Mouse (Mus musculus): ENCODE measurements at regions not wholly inside any gene's neighbourhood (a gene's known extent, or its start where the extent isn't known, plus 50 kb on each side); places are given as distances from the start of the nearest gene placed in this dataset.

DNA sequence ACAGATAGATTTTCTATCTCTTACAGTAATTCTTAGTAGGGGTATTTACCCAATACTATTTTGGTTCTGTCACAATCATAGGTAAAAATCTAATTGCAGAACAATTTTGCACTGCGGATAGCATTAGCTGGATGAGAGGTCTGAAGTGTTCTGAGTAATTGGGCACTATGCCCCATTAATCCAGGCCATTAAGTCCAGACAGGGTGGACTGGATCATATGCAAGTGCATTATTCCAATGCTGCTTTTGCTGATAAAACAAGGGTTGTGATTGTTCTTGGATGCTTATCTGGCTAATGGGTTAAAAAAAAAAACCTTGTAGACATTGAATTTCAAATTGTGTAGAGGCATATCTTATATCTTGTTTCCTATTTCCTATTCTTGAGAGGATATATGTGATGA, 1732.6 kb upstream of the Gm6569 start:
- no peak for DNase-seq (ENCODE audit: low read depth, low spot score)

DNA sequence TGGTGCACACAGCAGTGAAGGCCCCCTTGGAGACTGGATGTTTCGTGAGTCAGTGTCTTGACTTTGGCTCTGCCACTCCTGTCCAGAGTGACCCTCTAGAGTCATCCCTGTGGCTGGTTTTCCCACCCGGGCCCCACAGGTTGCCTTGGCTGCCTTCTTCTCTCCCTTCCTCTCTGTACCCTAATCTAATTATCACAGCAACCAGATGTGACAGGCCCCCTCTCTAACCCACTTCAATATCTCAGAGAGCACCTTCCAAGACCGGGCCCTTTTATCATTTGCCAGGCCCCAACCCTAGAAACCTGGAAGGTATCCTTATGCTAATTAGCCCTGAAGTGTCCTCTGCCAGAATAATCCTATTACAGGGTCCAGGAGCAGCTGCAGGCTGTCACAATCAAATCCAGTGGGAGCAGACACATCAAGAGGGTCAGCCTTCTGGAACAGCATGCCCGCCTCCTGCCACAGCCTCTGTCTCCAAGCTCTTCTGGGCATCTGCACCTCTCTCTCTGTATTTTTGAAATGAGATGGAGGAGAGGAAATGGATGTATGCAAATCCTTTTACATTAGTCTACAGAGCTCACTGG, 1728.4 kb upstream of the Gm6569 start:
- DNase-seq (ENCODE audit: low read depth, low spot score), result no peak

DNA sequence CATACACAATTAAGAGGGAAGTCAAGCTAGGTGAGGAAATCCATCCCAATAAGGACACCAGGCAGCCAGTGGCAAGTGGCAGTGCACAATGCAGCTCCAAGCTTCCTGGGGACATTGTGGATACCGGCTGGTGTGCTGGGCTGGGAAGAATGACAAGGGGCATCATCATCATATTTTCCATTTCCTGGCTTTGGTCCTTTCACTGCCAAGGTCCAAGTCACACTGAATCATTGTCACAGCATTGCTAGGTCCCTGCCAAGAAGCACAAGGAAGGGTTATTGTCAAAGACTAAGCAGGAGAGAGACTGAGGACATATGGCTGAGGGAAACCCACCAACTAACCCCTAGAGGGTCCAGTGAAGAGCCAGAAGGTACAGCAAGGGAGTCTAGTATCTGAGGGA, 1723.8 kb upstream of the Gm6569 start:
- DNase-seq (ENCODE audit: low read depth, low spot score), result peak; percentile 85

DNA sequence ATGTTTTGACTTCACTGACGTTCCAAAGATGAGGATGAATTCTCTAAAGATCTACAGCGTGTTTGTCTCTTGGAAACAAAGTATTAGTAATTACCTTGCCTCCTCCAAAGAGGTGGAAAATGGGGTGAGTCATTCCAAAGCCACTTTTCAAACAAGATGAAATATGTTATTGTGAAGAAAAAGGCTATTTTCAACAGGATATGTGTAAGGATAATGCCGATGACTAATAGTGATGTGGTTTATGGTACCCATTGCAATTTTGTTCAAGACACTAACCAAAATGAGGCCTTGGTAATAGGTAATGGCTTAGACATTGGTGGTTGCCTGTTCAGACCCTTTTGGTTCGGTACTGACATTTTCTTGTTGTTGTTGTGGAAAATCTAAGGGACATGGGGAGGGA, 1717.6 kb upstream of the Gm6569 start:
- DNase-seq (ENCODE audit: low read depth, low spot score), result peak; percentile 16

DNA sequence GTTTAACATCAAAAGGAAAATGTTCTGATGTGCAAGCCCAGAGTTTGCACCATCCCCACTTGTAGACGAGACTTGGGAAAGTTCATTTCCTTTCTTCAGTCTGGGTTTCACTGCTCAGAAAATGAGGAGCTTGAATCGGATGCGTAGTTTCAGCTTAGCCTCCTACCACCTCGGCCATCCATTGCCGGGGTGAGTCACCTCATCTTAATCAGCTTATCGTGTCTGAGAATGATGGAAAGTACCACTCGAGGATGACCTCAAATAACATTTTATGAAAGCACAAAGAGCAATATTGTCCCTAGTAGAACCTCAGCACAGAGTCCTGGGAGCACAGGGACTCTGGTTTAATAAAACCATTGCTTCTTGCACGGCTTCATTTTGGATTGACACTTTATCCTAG, 1700.1 kb upstream of the Gm6569 start:
- DNase-seq (ENCODE audit: low read depth, low spot score), result no peak

DNA sequence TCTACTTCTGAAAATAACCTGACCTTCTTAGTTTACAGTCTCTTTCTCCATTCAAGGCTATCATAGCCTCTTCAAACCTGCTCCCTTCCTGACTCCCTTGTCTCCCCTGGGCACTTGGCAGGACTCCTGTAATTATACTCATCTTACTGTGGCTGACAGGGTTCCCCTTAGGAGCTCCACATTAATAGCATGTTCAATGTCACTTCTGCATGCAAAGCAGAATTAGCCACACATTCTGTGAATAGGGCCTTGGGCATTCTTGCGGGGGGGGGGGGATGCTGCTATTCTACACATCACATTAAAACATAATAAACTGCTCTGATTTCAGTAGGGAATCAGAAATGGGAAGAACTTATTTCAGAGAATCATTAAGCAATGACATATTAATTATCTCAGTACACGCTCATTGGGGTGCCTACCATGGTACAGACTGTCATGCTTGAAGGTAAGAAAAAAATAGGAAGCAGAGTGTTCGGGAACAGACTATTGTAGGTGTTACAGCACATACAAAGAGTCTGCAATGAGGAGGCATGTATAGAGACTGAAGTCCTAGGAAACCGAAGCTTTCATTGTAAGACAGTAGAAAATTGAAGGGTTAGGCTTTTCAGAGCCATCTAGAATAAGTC, 1698.3 kb upstream of the Gm6569 start:
- no peak for DNase-seq (ENCODE audit: low read depth, low spot score)

DNA sequence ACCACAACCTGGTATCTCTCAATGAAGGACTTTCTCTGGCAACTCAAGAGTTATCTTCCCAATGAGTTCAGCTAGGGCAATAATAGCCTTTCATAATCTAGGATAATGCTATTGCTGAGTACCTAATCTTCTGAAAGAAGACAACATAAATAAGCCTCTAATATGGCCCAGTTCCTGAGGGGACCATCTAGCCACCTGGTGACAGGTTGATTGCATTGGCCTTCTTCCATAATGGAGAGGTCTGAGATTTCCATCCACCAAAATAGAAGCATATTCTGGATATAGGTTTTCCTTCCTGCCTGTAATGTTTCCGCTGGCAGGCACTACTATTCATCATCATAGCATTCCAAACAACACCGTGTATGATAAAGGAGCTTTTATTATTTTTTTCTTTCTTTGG, 1694.2 kb upstream of the Gm6569 start:
- DNase-seq (ENCODE audit: low read depth, low spot score), result peak; percentile 73

DNA sequence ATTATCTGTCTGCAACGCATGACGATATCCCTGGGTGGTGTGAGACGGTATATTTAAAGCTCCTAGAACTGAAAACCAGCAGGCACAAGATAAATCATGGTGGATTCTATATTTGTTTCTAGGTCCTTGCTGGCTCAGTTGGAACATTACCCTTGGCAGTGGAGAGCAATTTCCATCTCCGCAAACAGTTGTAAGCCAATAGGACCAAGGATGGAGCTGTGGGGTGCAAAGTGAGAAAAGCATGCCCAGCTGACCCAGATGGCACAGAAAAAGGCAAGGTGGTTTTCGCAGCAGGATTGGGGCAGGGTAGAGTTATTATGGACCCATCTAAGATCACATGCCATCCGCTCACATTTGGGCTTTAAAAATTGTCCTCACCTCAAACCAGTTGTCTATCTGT, 1683.8 kb upstream of the Gm6569 start:
- peak; percentile 98 for DNase-seq (ENCODE audit: low read depth, low spot score)

DNA sequence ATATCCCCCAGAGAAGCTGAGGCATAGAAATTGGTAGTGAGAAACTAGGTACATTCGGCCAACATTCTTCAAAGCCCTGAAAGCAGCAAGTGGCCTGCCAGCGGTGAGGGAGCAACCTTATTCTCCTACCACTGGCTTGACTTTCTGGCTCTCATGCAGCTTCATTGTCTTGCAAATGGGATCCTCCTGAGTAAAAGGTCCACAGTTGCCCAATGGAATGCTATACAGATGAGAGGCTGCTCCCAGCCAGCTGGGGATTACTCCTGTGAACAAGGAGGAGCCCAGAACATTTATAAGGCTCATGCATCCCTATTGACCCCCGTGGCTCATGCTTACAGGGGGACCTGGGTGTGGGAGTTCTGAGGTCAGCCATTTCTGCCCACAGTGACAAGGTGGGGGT, 1675.9 kb upstream of the Gm6569 start:
- no peak for DNase-seq (ENCODE audit: low read depth, low spot score)

DNA sequence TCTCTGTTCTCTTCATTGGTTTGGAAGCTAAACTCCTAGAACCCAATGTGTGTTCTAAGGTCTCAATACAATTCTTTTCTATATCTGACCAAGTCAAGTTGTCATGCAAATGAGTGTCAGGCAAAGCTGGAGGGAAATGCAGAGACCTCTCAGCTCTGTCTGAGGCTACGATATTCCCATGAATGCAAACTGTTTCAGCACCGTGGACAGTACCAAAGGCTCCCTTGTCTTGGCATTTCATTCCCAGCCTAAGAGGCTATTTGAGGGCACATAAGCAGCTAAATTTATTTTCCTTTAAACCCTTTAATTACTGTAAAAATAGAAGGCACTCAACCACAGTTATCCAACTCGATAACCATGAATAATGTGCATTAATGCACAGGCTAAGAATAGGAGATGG, 1633.5 kb upstream of the Gm6569 start:
- DNase-seq (ENCODE audit: low read depth, low spot score), result no peak

DNA sequence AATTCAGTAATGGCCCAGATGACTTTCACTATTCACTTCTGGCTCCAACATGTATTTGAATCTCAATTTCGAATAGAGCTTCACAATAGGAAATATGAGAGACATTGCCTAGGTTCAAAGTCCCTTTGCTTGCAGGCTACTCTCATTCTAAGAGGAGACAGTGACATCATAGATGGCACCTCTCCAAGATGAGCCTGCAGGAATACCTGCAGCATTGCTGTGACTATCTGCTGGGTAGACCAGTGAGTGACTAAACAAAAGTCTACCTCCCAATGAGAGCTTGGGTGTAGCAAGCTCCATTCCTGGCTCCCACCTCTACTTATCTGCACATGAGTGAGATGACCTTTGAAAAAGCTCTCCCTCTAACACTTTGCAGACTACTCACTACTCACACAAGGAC, 1632.6 kb upstream of the Gm6569 start:
- peak; percentile 72 for DNase-seq (ENCODE audit: low read depth, low spot score)

DNA sequence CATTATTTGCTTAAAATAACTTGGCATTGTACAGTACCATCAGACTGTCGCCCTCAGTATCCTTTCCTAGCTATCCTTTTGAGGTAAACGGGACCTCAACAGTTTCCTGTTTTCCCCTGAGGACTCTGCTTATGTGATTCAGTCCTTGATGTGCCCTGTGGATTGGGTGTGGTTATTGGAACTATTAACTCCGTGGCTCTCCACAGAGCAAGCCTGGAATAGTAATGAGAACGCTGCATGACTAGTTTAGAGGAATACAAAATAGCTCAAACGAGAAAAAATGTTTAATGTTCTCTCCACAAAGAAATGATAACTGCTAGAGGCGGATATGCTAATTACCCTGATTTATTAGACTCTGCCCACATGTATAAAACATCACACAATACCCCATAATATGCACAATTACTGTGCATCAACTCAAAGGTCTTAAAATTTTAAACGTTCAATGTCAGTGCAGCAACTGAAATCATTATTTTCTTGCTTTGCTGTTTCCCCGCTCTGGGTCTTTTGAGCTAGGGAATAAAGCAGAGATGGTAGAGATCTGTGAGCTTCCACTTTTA, 1629.0 kb upstream of the Gm6569 start:
- peak; percentile 14 for DNase-seq (ENCODE audit: low read depth, low spot score)

DNA sequence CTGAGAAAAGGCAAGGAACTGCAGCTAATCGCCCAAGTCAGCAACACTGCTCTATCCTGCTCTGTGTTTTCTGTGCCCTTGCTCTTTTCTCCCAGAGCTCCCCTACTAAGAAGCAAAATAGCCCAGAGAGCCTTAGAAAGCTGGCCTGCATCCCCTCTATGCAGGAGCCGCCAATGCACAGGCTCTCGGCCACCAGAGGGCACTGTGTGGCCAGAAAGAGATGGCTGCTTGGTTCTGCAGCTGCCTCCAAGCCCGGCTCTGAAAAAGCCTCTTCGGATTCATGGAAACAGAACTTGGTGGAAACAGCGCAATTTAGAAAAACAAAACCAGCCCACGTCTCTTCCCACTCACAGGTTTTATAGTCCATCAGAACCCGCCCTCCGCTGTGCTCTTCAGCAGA, 1628.4 kb upstream of the Gm6569 start:
- DNase-seq (ENCODE audit: low read depth, low spot score), result peak; percentile 95

DNA sequence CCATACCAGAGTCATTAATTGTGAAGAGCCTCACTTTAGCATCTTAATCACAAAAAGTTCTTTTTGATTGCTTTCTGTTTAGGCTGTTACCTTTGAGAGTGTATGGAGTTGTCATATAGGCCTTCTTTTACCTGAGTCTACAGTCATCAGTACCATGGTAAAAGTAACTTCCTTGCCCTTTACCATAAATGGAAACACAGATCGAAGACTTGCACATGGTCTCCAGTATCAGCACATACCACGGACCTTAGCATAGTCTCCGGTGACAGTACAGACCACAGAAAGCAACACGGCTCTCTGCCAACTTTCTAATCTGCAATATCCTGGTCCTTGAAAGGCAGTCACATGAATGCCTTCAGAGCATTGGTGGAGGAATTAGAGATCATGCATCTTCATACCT, 1626.8 kb upstream of the Gm6569 start:
- no peak for DNase-seq (ENCODE audit: low read depth, low spot score)

DNA sequence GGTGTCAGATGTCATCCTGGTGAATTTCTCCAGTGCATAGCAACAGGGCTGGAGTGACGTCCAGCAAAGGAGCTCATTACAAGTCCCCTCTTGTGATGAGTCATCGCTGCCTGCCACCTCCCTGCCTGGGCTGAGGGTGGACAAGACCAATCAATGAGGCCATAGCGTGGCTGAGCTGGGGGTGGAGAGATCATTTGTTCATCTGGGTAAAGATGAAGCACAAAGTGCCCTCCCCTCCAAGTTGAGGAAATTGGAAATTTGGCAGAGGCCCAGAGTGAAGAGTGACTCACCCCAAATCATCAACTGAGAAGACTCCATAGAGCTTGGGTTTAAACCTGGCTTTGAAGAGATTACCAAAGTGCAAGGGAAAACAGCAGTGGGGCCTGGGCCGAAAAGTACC, 1626.3 kb upstream of the Gm6569 start:
- peak; percentile 66 for DNase-seq (ENCODE audit: low read depth, low spot score)

DNA sequence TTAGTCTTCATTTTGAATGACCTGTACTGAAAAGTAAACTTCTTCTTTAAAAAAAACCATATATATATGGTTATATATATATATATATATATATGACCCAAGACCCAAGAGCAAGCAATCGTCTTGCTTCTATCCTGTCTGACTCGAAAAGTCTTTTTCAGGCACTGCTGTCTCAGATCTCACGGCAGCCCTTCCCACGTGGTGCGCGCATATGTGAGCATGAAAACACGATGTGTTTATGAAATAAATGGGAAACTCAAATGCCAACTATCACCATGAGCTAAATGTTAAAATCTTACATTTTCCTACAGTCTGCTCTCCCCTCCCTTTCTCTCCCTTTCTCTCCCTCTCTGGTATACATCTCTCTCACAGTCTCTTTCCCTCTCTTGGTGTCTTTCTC, 1625.4 kb upstream of the Gm6569 start:
- peak; percentile 49 for DNase-seq (ENCODE audit: low read depth, low spot score)

DNA sequence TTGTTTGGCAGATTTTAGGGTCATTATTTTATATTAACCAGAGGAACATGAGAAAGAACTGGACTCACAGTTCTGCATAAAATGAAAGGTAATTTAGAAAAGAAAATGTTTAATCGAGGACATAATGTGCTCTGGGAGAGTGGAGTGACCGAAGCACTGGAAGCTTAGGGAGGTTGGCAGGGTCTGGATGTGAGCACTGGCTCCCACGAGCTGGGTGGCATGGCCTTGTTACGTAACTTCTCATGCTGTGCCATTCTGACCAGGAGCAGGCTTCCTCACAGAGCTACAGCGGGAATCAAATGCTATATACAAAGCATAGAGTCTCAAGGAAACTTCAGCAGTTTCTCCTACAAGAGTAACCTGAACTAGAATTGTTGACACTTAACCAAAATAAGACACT, 1616.6 kb upstream of the Gm6569 start:
- DNase-seq (ENCODE audit: low read depth, low spot score), result peak; percentile 33

DNA sequence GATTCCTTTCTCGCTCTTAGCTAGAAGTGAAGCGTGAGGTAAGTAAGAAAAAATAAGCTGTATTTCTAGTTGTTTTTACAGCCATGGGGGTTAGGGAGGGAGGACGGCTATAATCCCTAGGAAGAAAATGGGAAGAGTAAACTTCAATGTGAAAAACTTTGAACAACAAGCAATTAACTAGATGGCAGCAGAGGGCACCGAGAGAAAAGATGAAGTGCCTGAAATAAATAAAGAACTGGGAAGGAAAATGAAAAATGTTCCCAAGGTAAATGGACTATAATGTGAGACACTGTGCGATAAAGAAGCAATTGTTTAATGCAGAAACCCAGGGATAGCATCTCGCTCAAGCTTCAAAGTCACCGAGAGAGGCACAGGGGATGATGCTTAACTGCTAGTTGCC, 1614.4 kb upstream of the Gm6569 start:
- no peak for DNase-seq (ENCODE audit: low read depth, low spot score)

DNA sequence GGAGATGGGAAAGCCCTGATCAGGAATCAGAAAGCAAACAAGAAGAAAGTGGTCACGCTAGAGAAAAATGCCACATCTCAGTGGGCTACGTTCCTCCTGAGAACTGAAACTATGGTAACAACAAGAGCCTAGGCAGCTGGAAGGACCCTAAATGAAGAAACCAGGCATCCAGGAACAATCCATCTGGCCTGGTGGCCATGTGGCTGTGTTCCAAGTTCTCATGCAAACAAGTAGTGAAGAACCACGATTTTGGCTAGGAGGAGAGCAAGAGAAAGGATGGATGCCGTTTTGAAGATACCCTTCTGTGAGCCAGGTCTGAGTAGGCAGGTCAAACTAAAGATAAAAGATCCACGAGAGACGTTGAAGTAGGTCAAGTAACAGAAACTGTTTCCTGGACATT, 1613.6 kb upstream of the Gm6569 start:
- no peak for DNase-seq (ENCODE audit: low read depth, low spot score)

DNA sequence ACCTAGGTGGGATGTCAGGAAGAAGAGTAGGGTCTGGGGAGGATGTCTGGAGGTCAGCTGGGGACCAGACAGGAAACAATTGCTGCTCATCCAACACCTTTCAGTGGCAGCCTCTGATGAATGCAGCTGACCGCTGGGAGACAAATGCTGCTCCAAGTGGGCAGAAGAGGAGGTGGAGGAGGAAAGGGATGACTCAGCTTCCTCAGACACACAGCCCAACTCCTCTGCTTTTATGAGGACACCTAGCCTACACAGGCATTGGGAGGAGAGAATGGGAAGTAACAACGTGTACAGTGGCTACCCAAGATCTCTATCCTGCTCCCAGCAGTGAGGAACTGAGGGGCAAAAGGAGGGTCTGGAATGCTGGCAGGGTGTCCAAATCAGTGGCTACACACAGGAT, 1602.0 kb upstream of the Gm6569 start:
- DNase-seq (ENCODE audit: low read depth, low spot score), result peak; percentile 73

DNA sequence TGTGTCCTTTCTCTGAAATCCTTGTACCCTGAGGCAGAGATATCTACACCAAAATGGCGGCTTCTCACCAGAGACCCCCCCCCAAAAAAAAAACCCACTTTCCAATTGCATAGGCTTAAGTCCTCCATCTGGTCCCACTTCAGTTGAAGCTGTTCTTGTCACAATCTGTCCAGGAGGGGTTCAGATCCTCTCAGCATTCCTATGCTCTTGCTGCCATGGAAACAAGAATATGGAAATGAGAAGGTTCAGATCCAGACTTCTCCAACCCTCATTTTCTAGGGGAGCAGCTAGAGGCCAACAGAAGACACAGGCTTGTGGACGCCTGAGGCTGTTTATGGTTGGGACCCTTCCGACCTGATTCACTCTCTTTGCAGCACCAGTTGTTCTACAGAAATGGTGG, 1569.7 kb upstream of the Gm6569 start:
- DNase-seq (ENCODE audit: low read depth, low spot score), result peak; percentile 36

DNA sequence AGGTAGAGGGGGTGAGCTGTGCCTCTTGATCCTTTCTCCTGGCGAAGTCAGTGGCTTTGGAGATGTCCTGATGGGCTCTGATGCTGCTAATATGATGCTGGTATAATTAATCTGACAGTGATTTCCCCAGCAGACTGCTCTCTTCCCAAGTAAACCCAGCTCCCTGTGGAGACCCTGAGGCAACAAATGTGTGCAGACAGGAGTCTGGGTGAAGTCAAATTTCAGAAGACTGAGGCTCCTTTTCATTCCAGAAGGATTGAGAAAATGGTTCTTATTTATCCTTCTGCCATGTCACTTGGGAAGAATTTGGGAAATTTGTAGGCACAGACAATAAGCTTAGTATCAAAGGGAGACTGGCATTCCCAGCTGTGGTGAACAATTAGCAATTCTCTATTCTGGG, 1550.5 kb upstream of the Gm6569 start:
- peak; percentile 13 for DNase-seq (ENCODE audit: low read depth, low spot score)

DNA sequence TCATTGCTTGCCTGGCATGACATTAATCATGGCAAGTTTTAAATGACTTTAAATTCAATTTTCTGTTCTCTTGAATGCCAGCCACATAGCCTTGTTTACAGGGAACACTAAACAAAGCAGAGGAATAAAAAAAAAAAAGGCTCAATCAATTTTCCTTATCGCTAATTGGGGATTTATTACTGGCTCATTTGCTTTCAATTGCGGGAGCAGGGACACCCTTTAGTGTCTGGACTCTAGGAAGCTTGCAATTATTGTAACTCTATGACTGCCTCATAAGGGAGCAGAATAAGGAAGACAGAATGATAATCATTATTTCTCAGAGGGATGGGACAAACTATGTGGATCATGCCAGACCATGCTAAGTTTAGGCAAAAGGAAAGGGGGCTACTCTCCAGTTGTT, 1537.7 kb upstream of the Gm6569 start:
- no peak for DNase-seq (ENCODE audit: low read depth, low spot score)

DNA sequence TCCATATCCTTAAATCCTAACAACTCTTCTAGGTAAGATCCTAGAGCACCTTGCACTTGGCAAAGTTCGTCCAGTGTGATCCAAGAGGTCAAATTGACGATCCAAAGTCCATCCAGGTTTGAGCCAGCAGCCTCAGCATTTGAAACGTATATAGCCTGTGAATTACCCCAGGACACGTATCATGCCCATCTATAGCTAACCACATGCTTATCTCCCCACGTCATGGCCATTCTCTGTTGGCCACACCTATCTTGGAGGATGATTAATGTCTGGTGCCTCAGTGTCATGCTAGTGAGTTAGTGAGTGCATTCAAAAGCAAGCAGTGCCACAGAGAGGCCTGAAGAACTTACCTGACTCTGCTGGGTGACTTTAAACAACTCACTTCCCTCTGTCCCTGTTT, 1521.9 kb upstream of the Gm6569 start:
- DNase-seq (ENCODE audit: low read depth, low spot score), result no peak

All from brain, adult 2 months (tissue).